Mouse (Mus musculus): ENCODE data around the gene Trim15.
"Not testable (repeated sequence)": the region's sequence is repeated elsewhere in the genome, so short reads cannot be mapped to it uniquely, and the experiment has no call there.

Gene Trim15

DNA sequence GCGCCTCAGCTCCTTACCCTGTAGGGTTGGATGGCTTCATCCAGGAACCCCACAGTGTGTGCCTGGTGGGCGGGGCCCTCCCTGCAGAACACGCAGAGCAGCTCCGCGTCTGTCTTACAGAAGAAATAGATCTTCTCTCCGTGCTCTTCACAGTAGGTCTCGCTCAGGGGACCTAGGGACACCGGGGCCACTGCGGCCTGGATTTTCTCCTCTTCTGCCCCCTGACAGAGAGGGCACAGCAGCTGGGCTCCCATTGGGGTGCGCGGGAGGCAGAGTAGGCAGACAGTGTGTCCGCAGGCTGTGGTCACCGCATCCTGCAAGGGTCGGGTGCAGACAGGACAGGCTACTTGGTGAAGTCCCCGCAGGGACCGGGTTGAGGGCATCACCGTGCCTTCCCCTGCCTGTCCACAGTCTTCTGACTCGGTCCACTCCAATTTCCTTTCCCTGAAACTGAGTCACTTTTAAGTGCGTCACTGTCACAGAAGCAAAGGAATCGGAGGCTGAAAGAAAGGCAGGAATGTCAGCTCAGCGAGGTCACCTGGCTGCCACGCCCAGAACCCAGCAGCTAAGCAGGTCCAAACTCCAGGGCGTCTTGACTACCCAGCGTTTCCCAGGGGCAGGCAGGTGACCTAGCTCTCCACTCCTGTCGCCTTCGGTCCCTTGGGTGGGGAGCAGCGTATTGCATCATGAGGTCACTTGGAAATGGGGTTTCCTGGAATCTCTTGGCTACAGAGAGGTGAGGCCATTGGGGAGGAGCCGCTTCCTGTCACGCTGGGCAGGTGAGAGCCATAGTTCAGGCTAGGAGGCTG lies at the start of gene Trim15:
Gene Trim15, minus strand, starts transcription at position 492 of the 809 bp plus-strand sequence.
- DNase-seq (ENCODE audit: low spot score), result no peak

DNA sequence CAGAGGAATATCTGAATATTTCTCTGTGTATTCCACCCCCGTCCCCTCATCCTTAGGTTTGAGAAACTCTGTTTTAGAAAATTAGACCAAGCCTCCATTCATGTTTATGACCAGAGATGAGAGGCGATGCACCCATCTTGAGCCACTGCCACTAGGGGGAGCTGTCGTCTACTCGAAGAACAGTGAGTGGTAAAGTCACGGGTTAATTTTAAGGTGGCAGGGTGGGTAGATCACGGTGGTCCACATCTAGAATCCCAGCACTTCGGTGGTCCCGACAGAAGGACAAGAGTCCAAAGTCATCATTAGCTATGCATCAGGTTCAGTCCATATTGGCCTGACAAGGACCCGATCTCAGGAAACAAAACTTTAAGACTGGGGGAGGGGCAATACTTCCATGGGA lies 48.1 kb upstream of the Trim15 start:
- DNase-seq (ENCODE audit: low spot score), result peak; percentile 57

DNA sequence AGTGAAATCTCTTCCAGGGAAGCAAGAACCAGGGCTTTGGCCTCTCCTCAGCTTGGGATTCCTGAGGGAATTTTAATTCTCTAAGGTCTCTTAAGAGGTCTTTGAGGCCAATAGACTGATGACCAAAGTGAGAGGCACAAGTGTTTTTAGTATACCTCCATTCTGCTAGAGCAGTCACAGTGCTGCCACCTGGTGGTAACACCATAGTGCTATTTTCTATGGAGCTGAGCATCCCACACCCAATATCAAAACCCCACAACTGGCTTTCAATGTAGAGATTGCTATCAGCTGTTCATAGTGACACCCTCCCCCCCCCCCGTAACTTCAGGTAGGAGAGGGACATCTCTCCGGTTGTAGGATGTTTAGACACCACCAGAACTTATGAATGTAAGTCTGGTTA lies 47.1 kb upstream of the Trim15 start:
- DNase-seq (ENCODE audit: low spot score), result peak; percentile 82

DNA sequence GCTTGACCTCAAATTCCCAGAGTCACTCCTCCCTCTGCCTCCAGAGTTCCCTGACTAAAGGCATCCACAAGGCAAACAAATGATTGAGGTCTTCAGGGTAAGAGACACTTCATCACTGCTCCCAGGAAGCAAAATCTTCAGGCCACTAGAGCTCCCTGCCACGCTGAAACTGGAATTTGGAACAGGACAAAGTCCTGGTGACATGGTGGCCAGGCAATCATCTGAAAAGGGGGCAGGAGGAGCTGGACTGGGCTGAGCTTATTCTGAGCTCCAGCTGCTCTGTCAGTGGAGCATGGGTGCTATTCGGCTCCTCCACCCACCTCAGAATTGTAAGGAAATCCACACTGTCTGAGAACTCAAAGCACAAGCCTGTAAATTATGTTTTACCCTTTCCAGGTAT lies 45.0 kb upstream of the Trim15 start:
- DNase-seq (ENCODE audit: low spot score), result no peak

DNA sequence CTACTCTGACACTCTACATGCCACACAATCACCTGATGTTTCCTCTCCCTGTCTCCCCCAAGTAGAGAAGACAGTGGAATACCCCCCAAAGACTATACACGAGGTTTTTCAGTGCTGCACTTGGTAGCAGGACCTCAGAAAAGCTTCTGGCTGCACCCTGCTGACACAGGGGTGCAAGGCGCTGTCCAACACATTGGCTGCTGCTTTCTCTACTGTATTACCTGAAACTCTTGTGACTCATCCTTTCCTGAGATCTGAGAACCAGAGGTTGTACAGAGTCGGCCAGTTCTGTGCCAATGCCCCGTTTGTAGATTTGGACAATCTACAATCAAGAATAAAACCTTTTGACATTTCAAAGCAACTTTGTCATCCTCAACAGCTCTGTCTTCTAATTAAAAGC lies 42.8 kb upstream of the Trim15 start:
- no peak for DNase-seq (ENCODE audit: low spot score)

DNA sequence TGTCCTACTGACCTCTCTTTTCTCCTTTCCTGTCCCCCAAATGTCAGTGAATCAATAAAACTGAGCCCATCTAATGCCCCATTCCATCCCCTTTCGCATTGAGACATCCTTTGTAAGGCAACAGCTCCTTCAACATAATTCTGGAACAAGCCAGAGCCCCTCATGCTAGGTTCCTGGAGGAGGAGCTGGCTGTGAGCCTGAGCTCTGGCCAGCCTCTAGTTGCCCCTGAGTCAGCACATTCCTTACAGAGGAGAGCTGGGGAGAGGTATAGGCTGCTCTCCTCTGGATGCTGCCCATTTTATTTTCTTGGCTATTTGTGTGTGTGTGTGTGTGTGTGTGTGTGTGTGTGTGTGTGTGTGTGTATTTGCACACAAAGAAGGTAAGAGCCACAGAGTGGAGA lies 41.2 kb upstream of the Trim15 start:
- DNase-seq (ENCODE audit: low spot score), result no peak

DNA sequence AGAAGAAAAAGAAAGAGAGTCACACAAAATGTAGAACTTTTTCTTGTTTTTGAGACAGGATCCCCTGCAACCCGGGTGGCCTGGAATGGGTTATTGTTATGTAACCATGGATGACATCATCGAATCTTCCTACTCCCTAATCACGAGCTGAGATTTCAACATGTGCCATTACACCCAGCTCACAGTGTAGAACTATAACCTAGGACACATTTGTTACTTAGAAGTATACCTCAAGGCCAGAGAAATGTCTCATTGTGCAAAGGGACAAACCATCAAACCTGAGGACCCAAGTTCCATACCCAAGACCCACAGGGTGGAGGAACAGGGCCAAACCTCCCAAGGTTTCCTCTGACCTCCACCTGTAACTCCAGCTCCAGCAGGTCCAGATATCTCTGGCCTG lies 36.6 kb upstream of the Trim15 start:
- DNase-seq (ENCODE audit: low spot score), result no peak

DNA sequence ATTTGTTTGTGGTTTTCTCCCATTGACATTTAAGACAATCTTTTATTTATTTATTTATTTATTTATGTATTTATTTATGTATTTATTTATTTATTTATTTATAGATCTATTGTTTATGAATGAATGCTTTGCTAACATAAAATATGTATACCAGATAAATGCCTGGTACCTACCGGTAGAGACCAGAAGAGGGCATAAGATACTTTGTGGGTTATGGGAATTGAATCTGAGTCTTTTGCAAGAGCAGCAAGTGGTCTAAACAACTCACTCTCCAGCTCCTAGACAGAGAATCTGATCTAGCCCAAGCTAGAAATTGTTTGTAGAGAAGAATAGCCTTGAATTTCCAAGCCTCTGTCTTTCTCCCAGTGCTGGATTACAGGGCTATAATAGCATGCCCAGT lies 33.7 kb upstream of the Trim15 start:
- DNase-seq (ENCODE audit: low spot score), result no peak

DNA sequence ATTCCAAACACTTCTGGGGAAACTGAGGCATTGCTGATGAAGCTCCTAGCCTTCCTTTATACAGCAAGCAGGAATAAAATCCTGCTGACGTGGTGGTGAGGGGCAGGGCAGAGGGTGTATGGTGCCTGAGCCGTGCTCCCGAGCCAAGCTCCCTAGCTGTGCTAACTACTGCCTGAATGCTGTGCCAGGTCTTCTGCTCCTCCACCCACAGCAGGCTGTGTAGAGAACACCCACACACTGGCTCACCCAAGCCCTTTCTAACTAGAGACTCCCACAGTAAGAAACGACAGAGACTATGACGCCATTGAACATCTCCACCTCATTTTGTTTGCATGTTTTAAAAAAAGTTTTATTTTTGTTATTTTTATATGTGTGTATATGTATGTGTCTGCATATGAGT lies 33.0 kb upstream of the Trim15 start:
- no peak for DNase-seq (ENCODE audit: low spot score)

DNA sequence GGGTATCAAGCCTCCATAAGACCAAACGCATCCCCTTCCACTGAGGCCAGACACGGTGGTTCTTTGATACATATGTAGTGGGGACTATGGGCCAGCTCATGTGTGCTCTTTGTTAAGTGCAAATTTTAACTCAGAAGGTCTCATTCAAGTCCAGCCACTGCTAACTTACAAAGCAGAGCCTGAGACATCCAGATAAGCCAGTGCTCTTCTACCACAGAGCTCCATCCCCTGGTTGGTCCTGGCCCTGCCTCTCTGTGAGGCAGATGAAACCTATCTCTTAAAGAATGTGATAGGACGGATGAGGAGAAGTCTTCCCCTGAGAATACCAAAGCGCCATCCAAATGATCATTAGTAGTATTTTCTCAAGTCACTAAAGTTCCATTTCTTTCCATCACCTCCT lies 32.4 kb upstream of the Trim15 start:
- DNase-seq (ENCODE audit: low spot score), result no peak

DNA sequence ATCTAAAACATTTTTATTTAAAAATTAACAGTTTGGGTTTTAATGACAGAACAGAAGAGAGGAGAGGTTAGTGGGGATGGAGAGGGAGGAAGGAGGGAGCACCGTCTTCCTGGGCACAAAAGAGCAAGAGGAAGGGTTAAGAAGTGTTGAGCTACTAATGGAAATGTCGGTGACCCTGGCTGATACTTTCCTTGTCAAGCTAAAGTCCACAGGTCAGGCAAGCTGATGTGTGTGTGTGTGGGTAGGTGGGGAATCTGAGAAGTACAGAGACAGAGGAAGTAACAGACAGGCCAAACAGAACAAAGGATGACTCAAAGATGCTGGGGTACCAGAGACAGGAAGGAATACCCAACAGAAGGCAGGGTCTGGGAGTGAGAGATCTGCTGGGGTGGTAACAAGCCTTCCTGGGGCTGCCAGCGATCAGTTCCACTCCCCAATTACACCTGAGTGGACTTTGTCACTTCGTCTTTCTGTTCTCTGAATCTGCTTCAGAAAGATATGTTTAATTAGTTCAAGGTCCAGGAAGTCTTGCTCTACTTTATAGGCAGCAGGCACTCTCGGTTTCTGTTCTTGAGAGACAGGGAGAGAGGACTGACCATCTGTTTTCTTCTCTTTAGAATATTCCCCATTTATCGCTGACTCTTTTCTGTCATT lies 30.7 kb upstream of the Trim15 start, which contains the start of gene Trim31:
Gene Trim31, plus strand, starts transcription at position 567 of the 654 bp plus-strand sequence.
- DNase-seq (ENCODE audit: low spot score), result no peak

DNA sequence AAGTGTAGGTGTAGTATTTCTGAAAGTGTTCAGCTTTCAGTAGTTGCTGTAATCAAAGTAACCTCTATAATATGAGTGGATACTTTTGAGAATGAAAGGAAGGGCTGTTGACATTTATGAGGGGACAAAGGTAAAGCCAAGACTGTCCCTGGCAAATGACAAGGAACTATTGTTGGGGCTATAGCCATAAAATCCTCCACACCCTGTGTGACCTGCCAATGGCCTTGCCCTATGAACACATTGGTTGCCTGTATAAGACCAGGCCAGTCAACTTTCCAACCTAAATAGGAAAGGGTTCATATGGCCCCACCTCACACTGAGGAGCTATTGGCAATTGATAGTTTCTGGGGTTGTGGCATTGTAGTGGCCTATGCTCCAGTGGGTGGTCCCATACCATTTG lies 30.1 kb upstream of the Trim15 start:
- no peak for DNase-seq (ENCODE audit: low spot score)

DNA sequence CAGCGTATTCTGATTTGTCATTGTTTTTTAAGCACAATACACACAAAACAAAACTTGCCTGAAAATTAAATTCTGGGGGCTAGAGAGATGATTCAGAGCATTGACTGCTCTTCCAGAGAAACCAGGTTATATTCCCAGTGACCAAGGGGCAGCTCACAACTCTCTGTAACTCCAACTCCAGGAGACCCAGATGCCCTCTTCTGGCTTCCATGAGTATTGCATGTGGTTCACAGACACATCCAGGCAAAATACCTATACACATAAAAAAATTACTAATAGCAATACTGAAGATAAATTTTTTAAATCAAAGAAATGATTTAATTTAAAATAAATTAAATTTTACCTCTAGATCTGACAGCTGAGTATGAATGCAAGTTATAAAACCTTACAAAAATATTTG lies 29.6 kb upstream of the Trim15 start:
- DNase-seq (ENCODE audit: low spot score), result peak; percentile 41

DNA sequence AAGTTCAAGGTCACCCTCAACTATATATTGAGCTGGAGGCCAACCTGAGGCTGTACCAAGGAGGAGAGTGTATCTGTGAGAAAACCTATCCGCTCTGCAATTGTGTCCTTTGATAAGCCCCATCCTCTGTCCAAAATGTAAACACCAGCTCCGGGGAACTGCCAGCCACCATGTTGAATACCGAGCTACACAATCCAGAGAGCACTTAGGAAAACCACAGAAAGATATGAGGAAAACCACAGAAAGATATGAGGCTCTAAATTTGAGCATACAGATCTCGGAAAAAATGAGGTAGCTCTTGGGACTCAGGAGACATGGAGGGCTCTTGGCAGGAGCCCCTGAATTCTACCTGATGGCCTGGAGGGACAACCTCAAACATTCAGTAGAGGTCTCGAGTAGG lies 26.4 kb upstream of the Trim15 start:
- no peak for DNase-seq (ENCODE audit: low spot score)

DNA sequence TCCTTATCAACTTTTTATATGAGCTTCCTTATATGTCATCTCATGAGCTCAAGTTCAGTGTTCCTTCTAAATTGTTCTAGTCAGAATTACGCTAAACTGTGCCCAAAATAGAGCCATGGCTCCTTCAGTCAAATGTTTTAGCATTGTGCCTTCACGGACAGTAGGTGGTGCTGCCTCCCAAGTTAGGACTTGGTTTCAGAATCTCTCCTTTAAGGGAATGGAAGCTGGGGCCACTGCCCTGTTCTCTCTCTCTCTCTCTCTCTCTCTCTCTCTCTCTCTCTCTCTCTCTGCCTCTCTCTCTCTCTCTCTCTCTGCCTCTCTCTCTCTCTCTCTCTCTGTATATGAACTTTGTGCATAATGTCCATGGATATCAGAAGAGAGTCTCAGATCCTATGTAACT lies 25.4 kb upstream of the Trim15 start:
- DNase-seq (ENCODE audit: low spot score), result peak; percentile 64

DNA sequence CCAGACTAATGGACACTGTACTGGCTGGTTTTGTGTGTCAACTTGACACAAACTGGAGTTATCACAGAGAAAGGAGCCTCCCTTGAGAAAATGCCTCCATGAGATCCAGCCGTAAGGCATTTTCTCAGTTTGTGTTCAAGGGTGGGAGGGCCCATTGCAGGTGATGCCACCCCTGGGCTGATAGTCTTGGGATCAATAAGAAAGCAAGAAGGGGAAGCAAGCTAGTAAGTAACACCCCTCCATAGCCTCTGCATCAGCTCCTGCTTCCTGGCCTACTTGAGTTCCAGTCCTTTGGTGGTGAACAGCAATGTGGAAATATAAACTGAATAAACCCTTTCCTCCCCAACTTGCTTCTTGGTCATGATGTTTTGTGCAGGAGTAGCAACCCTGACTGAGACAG lies 24.5 kb upstream of the Trim15 start:
- not testable (repeated sequence) for DNase-seq (ENCODE audit: low spot score)

DNA sequence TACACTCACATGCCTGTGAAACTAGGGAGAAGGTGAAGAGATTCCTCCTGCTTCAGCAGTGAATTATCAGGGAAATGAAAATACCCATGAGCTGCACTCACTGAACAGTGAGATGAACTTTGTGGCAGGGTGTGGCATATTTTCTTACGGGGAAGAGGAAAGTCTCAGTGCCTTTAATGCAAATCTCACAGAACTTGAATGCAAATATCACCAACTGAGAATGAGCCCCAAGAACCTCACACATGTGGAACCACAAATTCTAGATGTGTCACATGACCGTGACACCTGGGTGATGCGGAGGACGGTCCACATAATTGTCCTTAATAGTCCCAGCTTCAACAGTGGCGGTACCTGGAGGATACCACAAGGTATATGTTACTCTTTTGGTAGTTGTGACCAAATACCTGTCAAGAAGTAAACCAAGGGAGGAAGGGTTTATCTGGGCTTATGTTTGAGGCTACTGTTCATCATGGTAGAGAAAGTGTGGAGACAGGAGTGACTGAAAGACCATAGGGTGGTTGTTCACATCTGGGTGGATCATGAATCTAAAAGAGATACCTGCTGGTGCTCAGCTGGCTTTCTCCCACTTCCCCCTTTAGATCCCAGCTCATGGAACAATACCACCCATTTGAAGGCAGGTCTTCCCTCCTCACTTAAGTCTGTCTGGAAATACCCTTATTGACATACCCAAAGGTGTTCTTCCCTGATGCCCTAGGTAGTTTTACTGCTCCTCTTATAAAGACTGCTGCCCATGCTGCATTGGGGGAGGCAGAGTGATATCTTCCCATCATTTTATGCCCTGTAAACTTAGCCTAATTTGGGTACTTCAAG lies 23.3 kb upstream of the Trim15 start, which contains the start of gene Trim40:
Gene Trim40, minus strand, starts transcription at position 51 of the 831 bp plus-strand sequence.
- no peak for DNase-seq (ENCODE audit: low spot score)

DNA sequence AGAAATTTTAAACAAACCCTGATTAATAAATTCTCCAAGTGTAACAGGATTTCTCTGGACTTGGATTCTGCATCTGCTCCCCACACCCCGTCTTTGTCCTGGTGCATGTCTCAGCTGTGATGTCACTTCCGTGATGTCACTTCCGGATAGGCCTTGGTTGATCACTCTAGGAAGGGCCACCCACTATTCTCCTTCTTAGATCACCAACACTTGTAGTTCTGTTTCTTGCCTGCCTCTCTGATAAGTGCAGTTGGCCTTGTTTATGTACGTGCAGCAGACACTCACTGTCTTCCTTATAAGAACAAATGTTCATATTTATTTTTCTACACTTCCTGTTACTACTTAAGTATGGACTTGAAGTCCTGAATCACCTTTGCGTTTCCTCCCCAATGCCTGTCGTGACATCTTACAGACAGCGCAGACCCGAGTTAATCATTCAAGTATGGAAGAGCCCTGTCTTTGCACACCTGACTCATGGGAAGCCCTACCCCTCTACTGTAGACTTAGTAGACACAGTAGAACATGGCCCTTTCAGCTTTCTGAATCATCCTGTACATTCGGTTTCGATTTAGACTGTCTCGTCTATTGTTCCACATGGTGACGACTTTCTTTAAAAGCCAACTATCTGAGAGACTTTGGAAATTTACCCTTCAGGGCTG lies 18.3 kb upstream of the Trim15 start:
- no peak for DNase-seq (ENCODE audit: low spot score)

DNA sequence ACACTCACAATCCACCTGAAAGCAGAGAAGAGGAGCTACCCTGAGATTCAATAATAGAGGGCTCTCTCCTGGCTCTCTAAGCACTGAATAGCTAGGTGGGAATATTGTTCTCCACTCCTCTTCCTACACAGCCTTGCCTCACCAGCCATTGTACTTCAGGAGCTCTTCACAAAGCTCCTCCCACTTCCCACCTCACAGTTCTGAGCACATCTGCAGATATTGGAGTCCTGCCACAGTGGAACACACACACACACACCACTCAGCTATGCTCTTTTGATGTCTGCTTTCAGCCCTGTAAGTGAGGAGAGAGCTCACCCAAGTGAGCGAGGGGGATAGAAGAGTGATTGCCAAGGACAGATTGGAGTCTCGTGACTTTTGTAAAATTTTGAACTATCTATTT lies 16.3 kb upstream of the Trim15 start:
- no peak for DNase-seq (ENCODE audit: low spot score)

DNA sequence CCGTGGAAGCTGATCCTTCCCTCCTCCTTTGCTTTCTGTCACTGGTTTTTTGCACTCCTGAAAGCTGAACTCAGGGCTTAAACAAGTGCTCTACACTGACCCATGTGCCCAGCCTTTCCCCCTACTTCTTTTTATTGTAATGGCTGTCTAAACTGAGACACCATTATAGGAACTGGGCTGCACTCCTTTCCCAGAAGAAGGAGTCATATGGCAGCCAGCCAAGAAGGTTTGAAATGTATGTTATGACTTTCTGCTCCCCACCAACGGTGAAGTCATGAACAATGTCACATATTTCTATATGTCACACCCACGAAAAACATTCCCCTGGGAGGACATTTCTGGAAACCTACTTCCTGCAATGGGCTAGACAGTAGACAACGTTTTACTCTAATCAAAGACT lies 7.6 kb upstream of the Trim15 start:
- DNase-seq (ENCODE audit: low spot score), result no peak

DNA sequence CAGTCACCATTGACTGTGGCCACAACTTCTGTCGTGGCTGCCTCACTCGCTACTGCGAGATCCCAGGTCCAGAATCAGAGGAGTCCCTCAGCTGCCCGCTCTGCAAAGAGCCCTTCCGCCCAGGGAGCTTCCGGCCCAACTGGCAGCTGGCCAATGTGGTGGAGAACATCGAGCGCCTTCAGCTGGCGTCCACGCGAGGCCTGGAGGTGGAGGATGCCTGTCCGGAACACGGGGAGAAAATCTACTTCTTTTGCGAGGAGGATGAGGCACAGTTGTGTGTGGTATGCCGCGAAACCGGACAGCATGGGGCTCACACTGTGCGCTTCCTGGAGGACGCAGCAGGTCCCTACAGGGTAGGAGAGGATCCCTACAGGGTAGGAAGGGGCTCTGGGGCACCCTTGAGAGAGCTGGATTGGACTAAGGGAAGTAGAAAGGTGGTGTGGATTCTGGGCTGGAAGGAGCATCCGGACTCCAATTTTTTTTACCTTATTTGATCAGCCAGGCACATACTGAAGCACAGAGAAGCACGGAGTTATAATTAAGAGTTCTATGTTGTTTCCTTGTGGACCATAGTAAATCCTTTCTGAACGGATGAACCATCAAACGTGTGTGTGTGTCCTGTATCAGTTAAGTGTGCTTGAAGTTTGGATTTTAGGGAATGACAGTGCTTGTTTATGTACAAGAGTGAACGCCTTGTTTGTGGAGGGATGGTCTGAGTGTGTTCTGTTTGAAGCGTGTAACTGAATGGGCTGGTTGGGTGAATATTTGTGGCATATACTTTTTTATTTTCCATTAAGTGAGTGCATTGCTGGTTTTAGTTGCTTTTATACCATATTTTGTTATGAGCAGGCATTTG lies 3.2 kb upstream of the Trim15 start:
- DNase-seq (ENCODE audit: low spot score), result peak; percentile 36
